Mouse (Mus musculus): Measurements from ENCODE around the gene Caskin2.

GRCm38 (mm10) chr11:115805005-115805404 is 8.4 kb downstream of the Caskin2 start:
- no peak for TF ChIP-seq POLR2A (IDR thresholded peaks at IDR 0.05; ENCODE audit: insufficient read depth, low read depth, low read length)
- no peak for TF ChIP-seq CTCF (IDR thresholded peaks at IDR 0.05; ENCODE audit: insufficient read depth, low read depth, low read length)

Measured in olfactory bulb, adult 2 months (tissue).